In genomic region chr6:108426789-108427188, GRCm38 (mm10) we compare ENCODE assay signal across 7 mouse cellular contexts.
DNase-seq lines count a peak whose midpoint lies in the region; ATAC-seq and TF ChIP-seq lines count a peak whose summit lies in the region.

No protein-coding gene starts in this region.

- H3K4me3 ChIP-seq in embryonic facial prominence, embryonic 11.5 days (ENCODE audit: low read depth, low read length): no peak overlapping the region
- H3K4me3 ChIP-seq in heart, adult 2 months: no peak overlapping the region; the same call in 1 of the 2 replicates
- H3K4me3 ChIP-seq in kidney, adult 2 months (ENCODE audit: insufficient read depth, low read depth, low read length): no peak overlapping the region
- no peak overlapping the region for H3K4me3 ChIP-seq in limb, embryonic 11.5 days (ENCODE audit: low read depth, low read length)
- H3K4me3 ChIP-seq in midbrain, embryonic 13.5 days (replicated peaks): no peak overlapping the region
- no peak overlapping the region for H3K4me3 ChIP-seq in small intestine, adult 2 months (ENCODE audit: low read depth, low read length)

- H3K27ac ChIP-seq in embryonic facial prominence, embryonic 11.5 days (replicated peaks; ENCODE audit: low read depth, low read length): no peak overlapping the region
- H3K27ac ChIP-seq in heart, adult 2 months: peak overlapping the region; percentile 76
- H3K27ac ChIP-seq in kidney, adult 2 months (ENCODE audit: insufficient read depth, low read depth, low read length): peak overlapping the region; percentile 94
- H3K27ac ChIP-seq in limb, embryonic 11.5 days (replicated peaks; ENCODE audit: low read depth, low read length): no peak overlapping the region
- no peak overlapping the region; the same call in 1 of the 2 replicates for H3K27ac ChIP-seq in midbrain, embryonic 13.5 days
- peak overlapping the region; percentile 33; the same call in 1 of the 2 replicates for H3K27ac ChIP-seq in small intestine, adult 2 months (ENCODE audit: insufficient read depth, low read depth, low read length)

- peak; percentile 54; the same call in 1 of the 2 replicates for TF ChIP-seq POLR2A in heart, adult 2 months (IDR thresholded peaks at IDR 0.05; ENCODE audit: insufficient read depth, low read depth, low read length)
- TF ChIP-seq POLR2A in kidney, adult 2 months (IDR thresholded peaks at IDR 0.05; ENCODE audit: low read depth, low read length): no peak
- no peak for TF ChIP-seq POLR2A in small intestine, adult 2 months (IDR thresholded peaks at IDR 0.05; ENCODE audit: low read depth, low read length)

- peak; percentile 92 for DNase-seq in adrenal gland, postnatal 10 days
- DNase-seq in embryonic facial prominence, embryonic 11.5 days (ENCODE audit: low spot score): peak; percentile 81
- peak; percentile 85 to 89 for DNase-seq in heart, adult 2 months
- DNase-seq in kidney, adult 2 months: peak; percentile 97
- DNase-seq in limb, embryonic 11.5 days (ENCODE audit: low spot score): peak; percentile 73

- H3K36me3 ChIP-seq in embryonic facial prominence, embryonic 11.5 days (replicated peaks; ENCODE audit: control insufficient read depth, insufficient read depth, low read depth, low read length): no peaks in the 10 kb centered on the region
- peaks cover 20% of the 10 kb centered on the region for H3K36me3 ChIP-seq in heart, adult 2 months (ENCODE audit: control insufficient read depth, insufficient read depth, low read length)
- peaks cover 6% of the 10 kb centered on the region for H3K36me3 ChIP-seq in kidney, adult 2 months (ENCODE audit: control insufficient read depth, insufficient read depth, low read length)
- no peaks in the 10 kb centered on the region for H3K36me3 ChIP-seq in limb, embryonic 11.5 days (ENCODE audit: control insufficient read depth, insufficient read depth, low read length)
- H3K36me3 ChIP-seq in midbrain, embryonic 13.5 days: no peaks in the 10 kb centered on the region
- H3K36me3 ChIP-seq in small intestine, adult 2 months (ENCODE audit: control insufficient read depth, insufficient read depth, low read length): no peaks in the 10 kb centered on the region

- ATAC-seq in embryonic facial prominence, embryonic 11.5 days (replicated peaks; ENCODE audit: insufficient number of reproducible peaks, low FRiP score, low TSS enrichment, low read depth): peak; percentile 61; the same call in 1 of the 2 replicates
- peak; percentile 81 for ATAC-seq in limb, embryonic 11.5 days (ENCODE audit: insufficient number of reproducible peaks, low FRiP score, low TSS enrichment, low read depth)
- peak; percentile 79 for ATAC-seq in midbrain, embryonic 13.5 days

- WGBS in embryonic facial prominence, embryonic 11.5 days: 18% methylated on average over 10 of the region's 10 CpGs
- 6% methylated on average over 10 of the region's 10 CpGs for WGBS in heart, adult 2 months
- WGBS in kidney, adult 2 months: 2% methylated on average over 10 of the region's 10 CpGs
- 28% methylated on average over 10 of the region's 10 CpGs for WGBS in limb, embryonic 11.5 days
- 11% methylated on average over 10 of the region's 10 CpGs for WGBS in midbrain, embryonic 13.5 days
- 6% methylated on average over 10 of the region's 10 CpGs for WGBS in small intestine, adult 2 months

- peak; percentile 96 for TF ChIP-seq EP300 in heart, adult 2 months (IDR thresholded peaks at IDR 0.05; ENCODE audit: insufficient read depth, low read depth, low read length)

- H3K79me2 ChIP-seq in heart, adult 2 months (replicated peaks; ENCODE audit: control insufficient read depth, insufficient read depth, low read length): no peaks in the 10 kb centered on the region

- H3K9ac ChIP-seq in embryonic facial prominence, embryonic 11.5 days (replicated peaks; ENCODE audit: low read length): no peak overlapping the region
- H3K9ac ChIP-seq in heart, adult 2 months (ENCODE audit: low read depth, low read length): peak overlapping the region; percentile 21; the same call in 1 of the 2 replicates
- no peak overlapping the region for H3K9ac ChIP-seq in limb, embryonic 11.5 days (ENCODE audit: low read length)
- H3K9ac ChIP-seq in midbrain, embryonic 13.5 days (replicated peaks): no peak overlapping the region

- H3K4me1 ChIP-seq in embryonic facial prominence, embryonic 11.5 days (ENCODE audit: control insufficient read depth, insufficient read depth, low read length): no peaks in the 10 kb centered on the region
- H3K4me1 ChIP-seq in heart, adult 2 months (ENCODE audit: control insufficient read depth, insufficient read depth, low read length): peaks cover 10% of the 10 kb centered on the region
- peaks cover 14% of the 10 kb centered on the region; the same call in 1 of the 2 replicates for H3K4me1 ChIP-seq in kidney, adult 2 months (ENCODE audit: control insufficient read depth, insufficient read depth, low read length)
- H3K4me1 ChIP-seq in limb, embryonic 11.5 days (ENCODE audit: control insufficient read depth, insufficient read depth, low read length): no peaks in the 10 kb centered on the region
- peaks cover 25% of the 10 kb centered on the region for H3K4me1 ChIP-seq in midbrain, embryonic 13.5 days (replicated peaks)
- peaks cover 11% of the 10 kb centered on the region; the same call in 1 of the 2 replicates for H3K4me1 ChIP-seq in small intestine, adult 2 months (ENCODE audit: control insufficient read depth, insufficient read depth, insufficient read length, low read length)

- no peaks in the 10 kb centered on the region for H3K27me3 ChIP-seq in embryonic facial prominence, embryonic 11.5 days (ENCODE audit: control insufficient read depth, insufficient read depth, low read length)
- H3K27me3 ChIP-seq in heart, adult 2 months (ENCODE audit: control insufficient read depth, insufficient read depth, low read length): no peaks in the 10 kb centered on the region
- H3K27me3 ChIP-seq in kidney, adult 2 months (replicated peaks; ENCODE audit: control insufficient read depth, insufficient read depth, low read length): no peaks in the 10 kb centered on the region
- H3K27me3 ChIP-seq in limb, embryonic 11.5 days (ENCODE audit: control insufficient read depth, insufficient read depth, low read length): no peaks in the 10 kb centered on the region
- H3K27me3 ChIP-seq in midbrain, embryonic 13.5 days: no peaks in the 10 kb centered on the region
- no peaks in the 10 kb centered on the region for H3K27me3 ChIP-seq in small intestine, adult 2 months (ENCODE audit: control insufficient read depth, insufficient read depth, low read length)

- no peaks in the 10 kb centered on the region for H3K9me3 ChIP-seq in embryonic facial prominence, embryonic 11.5 days (replicated peaks; ENCODE audit: control insufficient read depth, low read length)
- H3K9me3 ChIP-seq in limb, embryonic 11.5 days (ENCODE audit: control insufficient read depth, low read length): no peaks in the 10 kb centered on the region
- H3K9me3 ChIP-seq in midbrain, embryonic 13.5 days: no peaks in the 10 kb centered on the region

- H3K4me2 ChIP-seq in embryonic facial prominence, embryonic 11.5 days (ENCODE audit: low read depth, low read length): no peak overlapping the region
- H3K4me2 ChIP-seq in limb, embryonic 11.5 days (ENCODE audit: low read depth, severe bottlenecking): no peak overlapping the region
- 0 out of 2 replicates have a peak overlapping the region, but pooled peaks have one; percentile 23 for H3K4me2 ChIP-seq in midbrain, embryonic 13.5 days (replicated peaks)

- peak; percentile 89 for TF ChIP-seq CTCF in heart, adult 2 months (IDR thresholded peaks at IDR 0.05)
- peak; percentile 81 for TF ChIP-seq CTCF in kidney, adult 2 months (conservative IDR thresholded peaks at IDR 0.05; ENCODE audit: insufficient read depth, insufficient read length, low read depth, low read length)
- TF ChIP-seq CTCF in small intestine, adult 2 months (IDR thresholded peaks at IDR 0.05; ENCODE audit: extremely low read depth, insufficient read length, insufficient replicate concordance, low read depth, low read length): peak; percentile 71

- intact Hi-C loops in heart, adult 2 months (cut with DNase I): loop anchor here (1.0 to 5.0 kb wide), 6 partner anchors 41 to 284 kb away; no protein-coding TSS in a partner anchor

Comparison
In these comparisons a context has a peak if more than half of its experiments do, and no peak if none do; other contexts are left out.
1. H3K27ac ChIP-seq: peak in heart, adult 2 months (single experiment), kidney, adult 2 months (single experiment) and small intestine, adult 2 months (single experiment); none in embryonic facial prominence, embryonic 11.5 days (single experiment), limb, embryonic 11.5 days (single experiment) and midbrain, embryonic 13.5 days (single experiment).
2. Peak in every context shown above with its lines, with median percentiles within 50 percentile points of each other: DNase-seq, ATAC-seq and CTCF ChIP-seq.